Mouse (Mus musculus): ENCODE data around the gene Gys2. TPM values are rescaled to one million over a fixed set of nuclear protein-coding genes. Genes with fewer than 3 reads are reported as not detected.

Gys2 gene
- total RNA-seq, 1 experiment from 2014 or later: not detected

GRCm38 (mm10) chr6:142471141-142471540 lies 1.8 kb downstream of the Gys2 start:
- ATAC-seq (replicated peaks in 1 of 2; ENCODE audit: insufficient read depth in 1 of 2, low FRiP score in 2 of 2, low TSS enrichment in 1 of 2, low read depth in 1 of 2, poor library complexity in 2 of 2, severe bottlenecking in 2 of 2): no peak

- ATAC-seq (replicated peaks in 1 of 2; ENCODE audit: insufficient read depth in 1 of 2, low FRiP score in 2 of 2, low TSS enrichment in 1 of 2, low read depth in 1 of 2, poor library complexity in 2 of 2, severe bottlenecking in 2 of 2): peak; percentile 81 to 82
Measured at GRCm38 (mm10) chr6:142469602-142470001, 3.3 kb downstream of the Gys2 start.

GRCm38 (mm10) chr6:142462194-142462593 lies 10.7 kb downstream of the Gys2 start:
- no peak for ATAC-seq (replicated peaks in 1 of 2; ENCODE audit: insufficient read depth in 1 of 2, low FRiP score in 2 of 2, low TSS enrichment in 1 of 2, low read depth in 1 of 2, poor library complexity in 2 of 2, severe bottlenecking in 2 of 2)

- ATAC-seq (replicated peaks in 1 of 2; ENCODE audit: insufficient read depth in 1 of 2, low FRiP score in 2 of 2, low TSS enrichment in 1 of 2, low read depth in 1 of 2, poor library complexity in 2 of 2, severe bottlenecking in 2 of 2): no peak
Measured at GRCm38 (mm10) chr6:142459017-142459678, 13.8 kb downstream of the Gys2 start.

- ATAC-seq (replicated peaks in 1 of 2; ENCODE audit: insufficient read depth in 1 of 2, low FRiP score in 2 of 2, low TSS enrichment in 1 of 2, low read depth in 1 of 2, poor library complexity in 2 of 2, severe bottlenecking in 2 of 2): no peak
Measured at GRCm38 (mm10) chr6:142458010-142458409, 14.9 kb downstream of the Gys2 start.

GRCm38 (mm10) chr6:142455314-142455996 lies 17.5 kb downstream of the Gys2 start:
- ATAC-seq (replicated peaks in 1 of 2; ENCODE audit: insufficient read depth in 1 of 2, low FRiP score in 2 of 2, low TSS enrichment in 1 of 2, low read depth in 1 of 2, poor library complexity in 2 of 2, severe bottlenecking in 2 of 2): no peak

- peak; percentile 93 to 96 for ATAC-seq (replicated peaks in 1 of 2; ENCODE audit: insufficient read depth in 1 of 2, low FRiP score in 2 of 2, low TSS enrichment in 1 of 2, low read depth in 1 of 2, poor library complexity in 2 of 2, severe bottlenecking in 2 of 2)
Measured at GRCm38 (mm10) chr6:142453311-142453710, 19.6 kb downstream of the Gys2 start.

- ATAC-seq (replicated peaks in 1 of 2; ENCODE audit: insufficient read depth in 1 of 2, low FRiP score in 2 of 2, low TSS enrichment in 1 of 2, low read depth in 1 of 2, poor library complexity in 2 of 2, severe bottlenecking in 2 of 2): no peak
Measured at GRCm38 (mm10) chr6:142451381-142451780, 21.5 kb downstream of the Gys2 start.

GRCm38 (mm10) chr6:142429072-142429471 lies 43.8 kb downstream of the Gys2 start:
- ATAC-seq (replicated peaks in 1 of 2; ENCODE audit: insufficient read depth in 1 of 2, low FRiP score in 2 of 2, low TSS enrichment in 1 of 2, low read depth in 1 of 2, poor library complexity in 2 of 2, severe bottlenecking in 2 of 2): no peak

- ATAC-seq (replicated peaks in 1 of 2; ENCODE audit: insufficient read depth in 1 of 2, low FRiP score in 2 of 2, low TSS enrichment in 1 of 2, low read depth in 1 of 2, poor library complexity in 2 of 2, severe bottlenecking in 2 of 2): no peak
Measured at GRCm38 (mm10) chr6:142424976-142425375, 47.9 kb downstream of the Gys2 start.

GRCm38 (mm10) chr6:142414597-142414996 lies 58.3 kb downstream of the Gys2 start:
- ATAC-seq (replicated peaks in 1 of 2; ENCODE audit: insufficient read depth in 1 of 2, low FRiP score in 2 of 2, low TSS enrichment in 1 of 2, low read depth in 1 of 2, poor library complexity in 2 of 2, severe bottlenecking in 2 of 2): no peak

GRCm38 (mm10) chr6:142413845-142414244 lies 59.1 kb downstream of the Gys2 start:
- peak; percentile 47 to 63; a peak in 3 of 4 replicates for ATAC-seq (replicated peaks in 1 of 2; ENCODE audit: insufficient read depth in 1 of 2, low FRiP score in 2 of 2, low TSS enrichment in 1 of 2, low read depth in 1 of 2, poor library complexity in 2 of 2, severe bottlenecking in 2 of 2)

GRCm38 (mm10) chr6:142412906-142413491 lies 59.9 kb downstream of the Gys2 start, which contains the start of gene Spx:
Gene Spx, plus strand, starts transcription at chr6:142413441.
- ATAC-seq (replicated peaks in 1 of 2; ENCODE audit: insufficient read depth in 1 of 2, low FRiP score in 2 of 2, low TSS enrichment in 1 of 2, low read depth in 1 of 2, poor library complexity in 2 of 2, severe bottlenecking in 2 of 2): no peak

GRCm38 (mm10) chr6:142411140-142411539 lies 61.8 kb downstream of the Gys2 start:
- no peak for ATAC-seq (replicated peaks in 1 of 2; ENCODE audit: insufficient read depth in 1 of 2, low FRiP score in 2 of 2, low TSS enrichment in 1 of 2, low read depth in 1 of 2, poor library complexity in 2 of 2, severe bottlenecking in 2 of 2)

- ATAC-seq (replicated peaks in 1 of 2; ENCODE audit: insufficient read depth in 1 of 2, low FRiP score in 2 of 2, low TSS enrichment in 1 of 2, low read depth in 1 of 2, poor library complexity in 2 of 2, severe bottlenecking in 2 of 2): no peak
Measured at GRCm38 (mm10) chr6:142395756-142396155, 77.2 kb downstream of the Gys2 start.

- no peak for ATAC-seq (replicated peaks in 1 of 2; ENCODE audit: insufficient read depth in 1 of 2, low FRiP score in 2 of 2, low TSS enrichment in 1 of 2, low read depth in 1 of 2, poor library complexity in 2 of 2, severe bottlenecking in 2 of 2)
Measured at GRCm38 (mm10) chr6:142394669-142395068, 78.2 kb downstream of the Gys2 start.

- ATAC-seq (replicated peaks in 1 of 2; ENCODE audit: insufficient read depth in 1 of 2, low FRiP score in 2 of 2, low TSS enrichment in 1 of 2, low read depth in 1 of 2, poor library complexity in 2 of 2, severe bottlenecking in 2 of 2): no peak
Measured at GRCm38 (mm10) chr6:142392312-142392711, 80.6 kb downstream of the Gys2 start.

GRCm38 (mm10) chr6:142389101-142389500 lies 83.8 kb downstream of the Gys2 start:
- ATAC-seq (replicated peaks in 1 of 2; ENCODE audit: insufficient read depth in 1 of 2, low FRiP score in 2 of 2, low TSS enrichment in 1 of 2, low read depth in 1 of 2, poor library complexity in 2 of 2, severe bottlenecking in 2 of 2): no peak
